Mouse (Mus musculus) MEL (cell line): ENCODE data around the gene Ccs.

Source experiments
- CTCF ChIP-seq, 3 experiments: IDR thresholded peaks in 2 of 3; conservative IDR thresholded peaks in 1 of 3; 2 replicates each; pipeline ENCODE4 v1.5.1; 2011 to 2012; ENCODE audit warnings: low read length in 3 of 3, low read depth in 2 of 3, mild to moderate bottlenecking in 2 of 3, improper control_type of control experiment in 1 of 3, inconsistent platforms in 1 of 3, mixed read lengths in 1 of 3, moderate library complexity in 1 of 3; ENCODE audit not compliant: control insufficient read depth in 1 of 3, insufficient read depth in 1 of 3, poor library complexity in 1 of 3, severe bottlenecking in 1 of 3
- ELF1 ChIP-seq: IDR thresholded peaks from 2 replicates; pipeline ENCODE4 v1.6.1; 2014; ENCODE audit warnings: low read depth, mild to moderate bottlenecking, inconsistent platforms, low read length, improper control_type of control experiment, moderate library complexity
- EP300 ChIP-seq, 2 experiments: IDR thresholded peaks; 2 replicates each; pipeline ENCODE4 v1.6.1; 2011; ENCODE audit warnings: improper control_type of control experiment in 2 of 2, low read length in 2 of 2, low read depth in 1 of 2, mild to moderate bottlenecking in 1 of 2
- GABPA ChIP-seq: IDR thresholded peaks from 2 replicates; pipeline ENCODE4 v1.6.1; 2012; ENCODE audit warnings: low read depth, mild to moderate bottlenecking, inconsistent platforms, low read length, improper control_type of control experiment, moderate library complexity
- MAX ChIP-seq: IDR thresholded peaks from 2 replicates; pipeline ENCODE4 v1.6.1; 2011; ENCODE audit warnings: low read length, improper control_type of control experiment
- MYC ChIP-seq: IDR thresholded peaks from 2 replicates; pipeline ENCODE4 v1.6.1; 2011; ENCODE audit warnings: low read depth, mild to moderate bottlenecking, low read length, improper control_type of control experiment, moderate library complexity
- NELFE ChIP-seq: IDR thresholded peaks from 2 replicates; pipeline ENCODE4 v1.6.1; 2011; ENCODE audit warnings: low read depth, low read length, improper control_type of control experiment
- POLR2A ChIP-seq, 2 experiments: IDR thresholded peaks; 2 replicates each; pipeline ENCODE4 v1.6.1; 2011 to 2012; ENCODE audit warnings: low read length in 2 of 2, mild to moderate bottlenecking in 2 of 2, control low read depth in 1 of 2, improper control_type of control experiment in 1 of 2, low read depth in 1 of 2, moderate library complexity in 1 of 2; ENCODE audit not compliant: control insufficient read depth in 1 of 2, insufficient read depth in 1 of 2, poor library complexity in 1 of 2
- RAD21 ChIP-seq: IDR thresholded peaks from 2 replicates; pipeline ENCODE4 v1.6.1; 2011; ENCODE audit warnings: mild to moderate bottlenecking, low read depth, low read length, improper control_type of control experiment
- SMC3 ChIP-seq: IDR thresholded peaks from 2 replicates; pipeline ENCODE4 v1.6.1; 2011; ENCODE audit warnings: low read depth, low read length, improper control_type of control experiment
- ZC3H11A ChIP-seq: IDR thresholded peaks from 2 replicates; pipeline ENCODE4 v1.6.1; 2012; ENCODE audit warnings: low read depth, mild to moderate bottlenecking, inconsistent platforms, low read length, improper control_type of control experiment
- ZKSCAN1 ChIP-seq: IDR thresholded peaks from 2 replicates; pipeline ENCODE4 v1.6.1; 2012; ENCODE audit warnings: low read depth, mild to moderate bottlenecking, inconsistent platforms, low read length, improper control_type of control experiment, moderate library complexity

- TF ChIP-seq CTCF (IDR thresholded peaks at IDR 0.05 in 2 of 3, conservative IDR thresholded peaks at IDR 0.05 in 1 of 3; ENCODE audit: control insufficient read depth in 1 of 3, insufficient read depth in 1 of 3, low read depth in 2 of 3, low read length in 3 of 3, poor library complexity in 1 of 3, severe bottlenecking in 1 of 3) (no peak), MYC (no peak), EP300 (IDR thresholded peaks at IDR 0.05; ENCODE audit: low read depth in 1 of 2, low read length in 2 of 2) (no peak), GABPA (no peak), POLR2A (IDR thresholded peaks at IDR 0.05; ENCODE audit: control insufficient read depth in 1 of 2, insufficient read depth in 1 of 2, low read depth in 1 of 2, low read length in 2 of 2, poor library complexity in 1 of 2) (no peak), NELFE (no peak), ELF1 (no peak), SMC3 (no peak), ZC3H11A (no peak), ZKSCAN1 (no peak), MAX (no peak), RAD21 (no peak)
Observed at GRCm38 (mm10) chr19:4877785-4878184, 38.7 kb upstream of the Ccs start, which contains the start of gene Actn3.
